Mouse (Mus musculus) heart, embryonic 10.5 days (tissue): Measurements from ENCODE around the gene Fhod1. TPM values are rescaled to one million over a fixed set of nuclear protein-coding genes. Genes with fewer than 3 reads are reported as not detected.

Source experiments
- DNase-seq: peaks from one replicate; pipeline ENCODE4 v3.0.0-alpha.2; 2017; ENCODE audit warnings: low spot score
- H3K27ac ChIP-seq: fragments of 300-500 bp; sonication (generic); 2 replicates; pipeline ENCODE4 v1.5.1; 2016; ENCODE audit warnings: mild to moderate bottlenecking
- H3K27me3 ChIP-seq: fragments of 300-500 bp; sonication (generic); 2 replicates; pipeline ENCODE4 v1.6.1; 2016; ENCODE audit warnings: mild to moderate bottlenecking; ENCODE audit not compliant: poor library complexity, insufficient read depth, severe bottlenecking
- H3K36me3 ChIP-seq: fragments of 300-500 bp; sonication (generic); 2 replicates; pipeline ENCODE4 v1.6.1; 2016; ENCODE audit warnings: mild to moderate bottlenecking, moderate library complexity
- H3K4me1 ChIP-seq: fragments of 300-500 bp; sonication (generic); 2 replicates; pipeline ENCODE4 v1.6.1; 2016; ENCODE audit warnings: mild to moderate bottlenecking
- H3K4me3 ChIP-seq: fragments of 300-500 bp; sonication (generic); 2 replicates; pipeline ENCODE4 v1.5.1; 2016; ENCODE audit warnings: mild to moderate bottlenecking, moderate library complexity
- H3K9me3 ChIP-seq: fragments of 300-500 bp; sonication (generic); 2 replicates; pipeline ENCODE4 v1.6.1; 2016; ENCODE audit warnings: mild to moderate bottlenecking, moderate library complexity
- WGBS: fragments of 180-500 bp; shearing (Covaris S2); methylation state at CpG from one replicate; pipeline ENCODE4 v1.1.7; 2016; 5-methylcytosine and 5-hydroxymethylcytosine counted together
- polyA plus RNA-seq: library from polyadenylated mRNA; unstranded; fragments of >200 nt; fragmentation: Nextera tagmentation; extraction: Ambion mirVana; gene quantifications from 2 replicates; pipeline ENCODE4 v1.2.1, GENCODE M21; 2016

Gene Fhod1
- polyA plus RNA-seq, 1 experiment from 2014 or later: 3.0 TPM

DNA sequence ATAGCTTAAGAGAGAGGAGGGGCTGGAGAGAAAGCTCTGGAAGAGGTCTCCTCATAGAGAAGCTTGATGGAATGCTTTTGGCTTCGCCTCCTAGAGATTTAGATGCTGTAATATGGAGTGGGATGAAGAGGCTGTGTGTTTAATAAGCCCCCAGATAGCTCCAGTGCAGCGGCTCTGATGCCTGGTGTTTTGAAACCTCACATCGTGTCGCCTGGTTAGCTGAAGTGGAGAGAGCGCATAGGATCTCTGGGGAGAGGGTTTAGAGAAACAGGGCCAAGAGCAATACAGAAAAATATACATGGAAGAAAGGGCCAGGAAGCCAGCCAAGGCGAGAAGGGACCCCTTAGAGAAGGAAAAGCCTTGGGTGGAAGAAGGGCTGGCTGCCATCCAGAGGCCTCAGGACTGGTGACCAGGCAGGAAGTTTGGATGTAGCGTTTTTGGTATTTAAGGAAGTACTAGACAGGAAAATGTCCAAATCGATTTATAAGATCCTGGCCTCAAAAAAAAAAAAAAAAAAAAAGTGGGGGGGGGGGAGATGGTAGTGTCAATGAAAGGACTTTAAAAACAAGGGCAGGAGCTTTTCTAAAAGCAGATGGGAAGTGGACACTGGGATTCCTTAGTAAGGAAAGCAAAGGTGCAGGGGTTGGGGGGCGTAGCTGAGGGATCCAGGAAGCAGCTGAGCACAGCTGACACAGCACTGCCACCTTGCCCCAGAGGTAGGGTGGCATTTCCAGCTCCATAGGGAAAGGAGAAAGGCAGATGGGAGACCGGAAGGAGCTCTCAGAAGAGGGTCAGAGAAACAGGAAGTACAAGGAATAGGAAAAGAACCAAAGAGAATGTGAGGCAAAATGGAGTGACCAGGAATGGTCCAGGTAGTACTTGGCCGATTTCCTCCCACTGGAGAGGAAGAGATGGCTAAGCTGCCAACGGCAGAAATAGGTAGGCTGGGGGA lies 14.3 kb upstream of the Fhod1 start:
- H3K4me1 ChIP-seq: peaks cover 16% of the 10 kb centered on the region
- no peak overlapping the region for H3K27ac ChIP-seq
- no peaks in the 10 kb centered on the region for H3K27me3 ChIP-seq
- H3K36me3 ChIP-seq: peaks cover 9% of the 10 kb centered on the region; the same call in 1 of the 2 replicates
- no peak overlapping the region for H3K4me3 ChIP-seq
- no peaks in the 10 kb centered on the region for H3K9me3 ChIP-seq
- no peak for DNase-seq
- WGBS: 75% methylated on average over 12 of the region's 12 CpGs

DNA sequence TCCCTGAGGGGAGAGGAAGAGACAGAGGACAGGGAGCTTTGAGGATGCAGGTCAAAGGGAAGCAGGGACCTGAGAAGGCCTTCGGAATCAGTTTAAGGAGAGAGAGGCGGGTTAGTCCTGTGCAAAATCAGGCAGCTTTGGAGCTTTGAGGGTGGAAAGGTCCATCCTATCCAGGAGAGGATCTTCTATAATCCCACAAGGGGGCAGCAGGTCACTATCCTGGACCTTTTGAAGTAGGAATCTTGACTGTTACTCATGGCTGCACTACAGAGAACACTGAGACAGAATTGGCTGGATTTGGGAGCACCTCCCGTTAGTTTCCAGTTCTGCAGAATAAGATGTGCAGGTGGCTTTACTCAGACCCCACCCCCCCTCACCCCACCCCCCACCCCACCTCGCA lies 11.9 kb upstream of the Fhod1 start:
- peaks cover 19% of the 10 kb centered on the region for H3K36me3 ChIP-seq
- WGBS: 43% methylated on average over 4 of the region's 4 CpGs
- no peak overlapping the region for H3K27ac ChIP-seq
- no peak overlapping the region for H3K4me3 ChIP-seq
- DNase-seq: no peak
- no peaks in the 10 kb centered on the region for H3K9me3 ChIP-seq
- peaks cover 28% of the 10 kb centered on the region for H3K4me1 ChIP-seq
- H3K27me3 ChIP-seq: no peaks in the 10 kb centered on the region

DNA sequence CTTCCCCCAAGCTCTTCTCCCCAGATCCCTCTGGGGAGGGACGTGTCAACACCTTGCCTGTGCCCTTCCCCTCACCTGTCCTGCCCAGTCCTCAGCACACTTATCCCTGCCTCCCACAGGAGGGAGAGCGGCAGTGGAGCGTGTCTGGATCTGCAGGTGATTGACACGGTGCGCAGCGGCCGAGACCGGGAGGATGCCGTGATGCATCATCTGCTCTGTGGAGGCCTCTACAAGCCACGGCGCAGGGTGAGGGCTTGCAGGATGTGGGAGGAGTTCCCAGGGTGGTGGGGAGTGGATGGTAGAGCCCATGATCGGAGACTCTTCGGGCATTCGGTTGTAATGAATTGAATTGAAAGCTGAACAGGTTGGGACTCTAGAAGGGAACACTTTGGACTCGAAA lies 11.5 kb upstream of the Fhod1 start:
- H3K27me3 ChIP-seq: no peaks in the 10 kb centered on the region
- H3K27ac ChIP-seq: no peak overlapping the region
- peaks cover 19% of the 10 kb centered on the region for H3K36me3 ChIP-seq
- 77% methylated on average over 15 of the region's 15 CpGs for WGBS
- H3K4me3 ChIP-seq: no peak overlapping the region
- peaks cover 28% of the 10 kb centered on the region for H3K4me1 ChIP-seq
- H3K9me3 ChIP-seq: no peaks in the 10 kb centered on the region
- no peak for DNase-seq

DNA sequence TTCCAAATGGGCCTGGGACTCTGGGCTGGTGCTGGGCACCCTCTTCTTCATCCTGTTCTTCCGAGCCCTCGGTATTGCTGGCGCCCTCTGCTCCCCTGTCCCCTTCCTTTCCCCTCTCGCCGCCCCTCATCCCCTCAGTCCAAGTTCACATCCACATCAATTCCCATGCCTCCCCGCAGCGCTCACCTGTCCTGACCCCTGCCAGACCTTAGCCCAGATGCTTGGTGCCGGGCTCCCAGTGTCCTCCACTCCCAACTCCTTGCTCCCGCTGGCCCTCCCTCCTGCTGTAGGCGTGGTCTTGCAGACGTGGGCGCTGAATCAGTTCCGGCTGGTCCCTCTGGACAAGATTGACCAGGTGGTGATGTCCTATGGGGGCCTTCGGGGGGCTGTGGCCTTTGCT lies 8.9 kb upstream of the Fhod1 start:
- H3K9me3 ChIP-seq: no peaks in the 10 kb centered on the region
- no peak overlapping the region for H3K4me3 ChIP-seq
- no peak overlapping the region for H3K27ac ChIP-seq
- H3K27me3 ChIP-seq: no peaks in the 10 kb centered on the region
- WGBS: 83% methylated on average over 14 of the region's 14 CpGs
- peaks cover 15% of the 10 kb centered on the region; the same call in 1 of the 2 replicates for H3K36me3 ChIP-seq
- peaks cover 28% of the 10 kb centered on the region for H3K4me1 ChIP-seq
- no peak for DNase-seq

DNA sequence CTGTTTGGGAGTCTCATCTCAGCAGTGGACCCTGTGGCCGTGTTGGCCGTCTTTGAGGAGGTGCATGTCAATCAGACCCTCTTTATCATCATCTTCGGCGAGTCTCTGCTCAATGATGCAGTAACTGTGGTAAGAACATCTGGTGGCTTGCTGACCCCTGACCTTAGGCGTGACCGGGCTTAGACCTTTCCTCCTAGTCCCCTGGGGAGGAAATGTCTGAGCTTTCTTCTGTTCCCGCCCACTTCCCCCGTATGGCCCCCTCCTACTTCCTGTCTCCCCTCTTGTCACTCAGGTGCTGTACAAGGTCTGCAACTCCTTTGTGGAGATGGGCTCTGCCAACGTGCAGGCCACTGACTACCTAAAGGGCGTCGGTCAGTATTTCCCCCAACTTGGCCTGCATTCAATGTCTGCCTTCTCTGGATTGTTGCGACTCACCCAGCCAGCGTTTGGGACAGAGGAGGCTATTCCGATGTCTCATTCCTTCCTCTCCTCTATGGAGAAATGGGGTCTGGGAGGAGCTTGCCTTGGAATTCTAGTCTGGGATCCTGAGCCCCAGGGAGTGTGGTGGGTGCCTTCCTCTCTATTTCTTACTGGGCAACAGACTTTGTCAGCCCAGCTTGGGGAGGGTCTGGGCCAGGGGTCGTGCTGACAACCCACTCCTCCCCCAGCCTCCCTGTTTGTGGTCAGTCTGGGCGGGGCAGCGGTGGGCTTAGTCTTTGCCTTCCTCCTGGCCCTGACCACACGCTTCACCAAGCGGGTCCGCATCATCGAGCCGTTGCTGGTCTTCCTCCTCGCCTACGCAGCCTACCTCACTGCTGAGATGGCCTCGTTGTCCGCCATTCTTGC lies 7.6 kb upstream of the Fhod1 start:
- Histone ChIP-seq H3K27ac (peak overlapping the region; percentile 29; the same call in 1 of the 2 replicates), H3K4me3 (0 out of 2 replicates have a peak overlapping the region, but pooled peaks have one; percentile 20), H3K9me3 (no peaks in the 10 kb centered on the region), H3K36me3 (peaks cover 15% of the 10 kb centered on the region; the same call in 1 of the 2 replicates), H3K27me3 (no peaks in the 10 kb centered on the region), H3K4me1 (peaks cover 30% of the 10 kb centered on the region)
- DNase-seq: no peak
- 67% methylated on average over 26 of the region's 26 CpGs for WGBS

DNA sequence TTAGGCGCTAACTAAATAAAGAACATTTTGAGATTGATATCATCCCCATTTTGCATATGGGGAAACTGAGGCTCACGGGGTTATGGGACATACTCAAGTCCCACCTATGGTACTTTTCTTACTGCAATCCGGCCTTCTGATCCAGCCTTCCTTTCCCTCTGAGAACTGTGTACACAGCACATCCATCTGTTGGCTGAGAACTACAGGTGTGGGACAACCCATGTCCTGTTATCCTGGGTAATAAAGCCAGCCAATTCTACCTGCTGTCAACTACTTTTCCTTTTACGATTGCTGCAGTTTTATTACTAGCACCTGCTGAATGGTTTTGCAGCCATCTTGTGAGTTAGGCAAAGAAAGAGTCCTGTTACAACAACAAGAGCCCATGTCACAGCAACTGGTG lies 6.8 kb upstream of the Fhod1 start:
- no peak overlapping the region for H3K4me3 ChIP-seq
- WGBS: 88% methylated on average over 4 of the region's 4 CpGs
- no peak for DNase-seq
- H3K27me3 ChIP-seq: no peaks in the 10 kb centered on the region
- H3K4me1 ChIP-seq: peaks cover 35% of the 10 kb centered on the region
- peaks cover 15% of the 10 kb centered on the region; the same call in 1 of the 2 replicates for H3K36me3 ChIP-seq
- no peaks in the 10 kb centered on the region for H3K9me3 ChIP-seq
- H3K27ac ChIP-seq: no peak overlapping the region

DNA sequence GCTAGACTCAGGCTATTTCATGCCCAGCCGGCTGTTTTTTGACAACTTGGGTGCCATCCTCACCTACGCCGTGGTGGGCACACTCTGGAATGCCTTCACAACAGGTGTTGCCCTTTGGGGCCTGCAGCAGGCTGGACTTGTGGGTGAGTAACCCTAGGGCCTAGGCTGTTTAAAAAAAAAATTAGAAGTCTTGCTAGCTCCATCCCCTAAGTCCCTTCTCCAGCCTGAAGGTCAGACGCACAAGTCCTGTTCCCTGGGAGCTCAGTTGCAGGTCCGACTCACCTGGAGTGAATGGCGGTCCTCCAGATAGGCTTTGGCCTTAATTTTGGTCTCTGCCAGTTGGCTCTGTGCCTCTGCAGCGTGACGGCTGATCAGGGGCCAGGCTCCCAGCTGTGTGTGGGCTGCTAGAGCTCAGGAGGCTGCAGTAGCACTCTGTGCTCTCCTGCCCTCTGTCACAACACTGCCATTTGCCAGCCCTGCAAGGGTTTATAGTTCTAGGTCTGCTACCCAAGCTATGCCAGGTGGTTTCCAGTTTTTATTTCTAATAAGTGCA lies 5.9 kb upstream of the Fhod1 start:
- Histone ChIP-seq H3K36me3 (peaks cover 15% of the 10 kb centered on the region; the same call in 1 of the 2 replicates), H3K27ac (no peak overlapping the region), H3K9me3 (no peaks in the 10 kb centered on the region), H3K4me1 (peaks cover 33% of the 10 kb centered on the region), H3K4me3 (no peak overlapping the region), H3K27me3 (no peaks in the 10 kb centered on the region)
- DNase-seq: no peak
- 79% methylated on average over 8 of the region's 8 CpGs for WGBS

DNA sequence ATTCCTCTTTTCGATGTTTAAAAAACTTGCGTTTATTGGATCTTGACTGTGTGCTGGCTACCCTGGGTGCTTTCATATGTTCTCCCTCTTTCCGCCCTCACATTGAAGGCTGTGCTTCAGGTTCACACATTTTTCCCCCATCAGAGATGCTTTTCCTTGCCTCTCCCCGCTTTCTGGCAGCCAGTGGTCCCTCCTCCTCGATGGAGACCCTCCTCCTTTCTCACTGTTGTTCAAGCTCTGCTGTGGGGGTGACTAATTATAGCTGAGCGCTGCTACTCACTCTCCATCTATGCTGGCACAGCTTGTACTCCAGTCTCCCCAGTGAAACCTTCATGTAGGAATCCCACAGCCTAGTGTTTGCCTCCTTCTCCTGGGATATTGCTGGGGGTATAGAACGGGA lies 2.4 kb upstream of the Fhod1 start:
- 35% methylated on average over 7 of the region's 7 CpGs for WGBS
- Histone ChIP-seq H3K27ac (no peak overlapping the region), H3K27me3 (no peaks in the 10 kb centered on the region), H3K4me3 (peak overlapping the region; percentile 72), H3K4me1 (peaks cover 46% of the 10 kb centered on the region), H3K36me3 (no peaks in the 10 kb centered on the region), H3K9me3 (no peaks in the 10 kb centered on the region)
- DNase-seq: no peak

DNA sequence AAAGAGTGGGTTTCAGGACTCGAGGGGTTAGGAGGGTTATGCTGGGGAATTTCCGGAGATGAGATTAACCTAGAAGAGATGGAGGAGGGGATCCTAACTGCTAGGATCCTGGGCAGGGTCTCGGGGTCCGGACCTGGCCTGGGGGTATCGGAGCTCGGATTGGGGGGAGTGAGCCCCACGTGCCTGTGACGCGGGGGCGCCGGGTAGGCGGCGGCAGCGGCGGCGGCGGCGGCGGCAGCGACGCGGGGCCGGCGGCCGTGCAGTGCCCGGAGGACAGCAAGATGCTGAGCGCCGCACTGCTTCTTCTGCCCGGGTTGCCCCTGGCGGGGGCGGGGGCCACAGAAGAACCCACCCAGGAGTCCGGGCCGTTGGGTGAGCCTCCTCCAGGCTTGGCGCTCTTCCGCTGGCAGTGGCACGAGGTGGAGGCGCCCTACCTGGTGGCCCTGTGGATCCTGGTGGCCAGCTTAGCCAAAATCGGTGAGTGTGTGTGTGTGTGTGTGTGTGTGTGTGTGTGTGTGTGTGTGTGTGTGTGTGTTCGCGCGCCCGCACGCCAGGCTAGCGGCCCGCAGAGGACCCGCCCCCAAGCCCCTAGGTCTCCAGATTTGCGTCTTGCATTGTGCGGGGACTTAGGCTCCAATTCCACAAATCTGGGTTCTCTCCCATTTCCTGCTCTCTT lies 1.5 kb upstream of the Fhod1 start:
- peak overlapping the region; percentile 72 for H3K4me3 ChIP-seq
- peaks cover 50% of the 10 kb centered on the region for H3K4me1 ChIP-seq
- WGBS: under 1% methylated on average over 47 of the region's 48 CpGs
- H3K27me3 ChIP-seq: no peaks in the 10 kb centered on the region
- H3K27ac ChIP-seq: peak overlapping the region; percentile 89
- DNase-seq: no peak
- H3K36me3 ChIP-seq: no peaks in the 10 kb centered on the region
- H3K9me3 ChIP-seq: no peaks in the 10 kb centered on the region

DNA sequence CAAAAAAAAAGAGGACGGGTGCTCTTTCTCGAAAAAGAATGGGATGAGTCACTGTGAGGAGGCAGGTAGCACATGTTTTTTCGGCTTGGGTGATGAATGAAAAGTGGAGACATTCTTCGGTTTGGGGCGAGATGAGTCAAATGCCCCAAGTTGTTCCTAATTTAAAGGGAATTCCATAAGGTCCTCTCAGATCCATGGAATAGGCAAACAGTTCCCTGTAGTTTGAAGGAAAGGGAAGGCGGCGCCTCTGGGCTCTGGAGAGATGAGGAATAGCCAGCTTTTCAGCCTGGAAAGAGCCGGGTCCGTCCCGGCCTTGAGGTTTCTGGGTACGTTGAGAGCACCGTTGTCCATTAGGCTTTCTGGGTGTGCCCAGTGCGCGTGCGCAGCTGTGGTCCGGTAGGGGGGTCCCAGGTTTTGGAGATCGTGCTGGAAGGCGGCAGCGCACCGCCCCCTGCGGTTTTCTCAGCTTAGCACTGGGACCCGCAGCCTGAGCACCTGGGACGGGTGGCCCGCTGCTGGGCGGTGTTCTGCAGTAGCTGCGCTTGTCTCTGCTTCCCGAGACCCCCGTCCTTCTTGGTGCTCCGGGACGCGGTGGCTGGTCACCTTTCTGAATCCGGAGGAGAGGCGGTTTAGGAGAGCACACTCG lies 820 bp upstream of the Fhod1 start, which contains the start of gene Slc9a5:
TSS of gene Slc9a5 (plus strand) at position 394 of the 646 bp plus-strand sequence.
- H3K27me3 ChIP-seq: no peaks in the 10 kb centered on the region
- H3K4me3 ChIP-seq: peak within 1 kb of the TSS; percentile 72
- H3K27ac ChIP-seq: peak within 1 kb of the TSS; percentile 89
- peak; percentile 91 for DNase-seq
- H3K4me1 ChIP-seq: peaks cover 56% of the 10 kb centered on the region
- H3K36me3 ChIP-seq: no peaks in the 10 kb centered on the region
- WGBS: under 1% methylated on average over 34 of the region's 34 CpGs
- no peaks in the 10 kb centered on the region for H3K9me3 ChIP-seq

DNA sequence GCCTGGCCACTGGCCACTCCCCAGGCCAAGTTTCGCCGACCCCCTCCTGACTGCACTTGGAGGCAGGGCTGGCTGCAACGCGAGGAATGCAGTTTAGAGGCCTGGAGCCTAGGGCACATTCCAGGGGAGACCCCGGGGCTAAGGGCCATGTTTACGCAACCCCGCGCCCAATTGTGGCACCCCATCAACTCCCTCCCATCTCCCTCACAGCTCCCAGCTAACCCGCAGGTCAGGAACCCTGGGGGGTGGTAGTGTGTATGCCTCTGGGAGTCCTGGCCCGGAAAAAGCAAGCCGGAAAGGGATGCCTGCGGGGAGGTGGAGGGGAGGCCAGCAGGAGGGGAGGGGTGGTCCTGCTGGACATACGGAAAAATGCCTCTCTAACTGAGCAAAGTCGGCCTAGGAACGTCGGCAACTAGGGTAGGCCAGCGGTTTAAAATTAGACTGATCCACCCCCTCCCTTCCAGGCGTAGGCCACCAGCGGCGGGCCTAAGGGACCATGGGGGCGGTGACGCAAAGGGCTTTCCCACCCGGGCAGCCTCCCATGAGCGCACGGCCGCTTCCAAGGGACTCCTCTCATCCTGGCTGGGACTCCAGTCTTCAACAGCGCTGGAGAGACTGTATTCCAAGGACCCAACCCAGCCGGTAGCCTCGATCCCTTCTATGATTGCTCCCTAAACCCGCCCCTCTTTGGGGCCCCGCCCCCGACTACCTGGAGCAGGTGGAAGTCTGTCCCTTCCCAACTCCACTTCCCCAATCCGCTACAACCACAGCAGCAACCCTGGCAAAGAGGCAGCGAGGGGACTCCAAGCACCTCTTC lies 934 bp downstream of the Fhod1 start:
- under 1% methylated on average over 34 of the region's 34 CpGs for WGBS
- no peaks in the 10 kb centered on the region for H3K36me3 ChIP-seq

More for the DNA sequence above, 934 bp downstream of the Fhod1 start:
- Histone ChIP-seq H3K27ac (peak overlapping the region; percentile 89), H3K27me3 (no peaks in the 10 kb centered on the region), H3K9me3 (no peaks in the 10 kb centered on the region), H3K4me3 (peak overlapping the region; percentile 72), H3K4me1 (peaks cover 60% of the 10 kb centered on the region)
- peak; percentile 87 for DNase-seq
